Mouse (Mus musculus): ENCODE results near the gene Tgif1. TPM values are rescaled to one million over a fixed set of nuclear protein-coding genes. Genes with fewer than 3 reads are reported as not detected.

The Tgif1 gene
- polyA plus RNA-seq, 1 experiment from 2014 or later = 58.9 TPM

DNA sequence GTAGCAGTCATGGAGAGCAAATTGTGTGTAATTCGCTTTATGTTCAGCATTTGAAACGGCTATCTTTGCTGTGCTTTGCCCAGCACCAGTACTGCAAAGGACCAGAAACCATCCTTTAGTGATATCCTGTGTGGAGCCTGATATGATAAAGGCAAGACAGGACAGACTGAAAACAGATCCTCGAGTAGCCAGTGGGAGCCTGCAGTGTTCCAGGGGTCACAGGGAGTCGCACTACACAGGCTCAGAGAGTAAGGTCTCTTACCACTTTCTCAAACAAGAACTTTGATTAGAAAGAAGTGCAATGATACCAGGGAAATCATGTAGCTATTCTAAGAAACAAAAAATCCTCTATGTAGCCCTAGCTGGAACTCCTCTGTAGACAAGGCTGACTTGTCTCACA lies 58.1 kb downstream of the Tgif1 start:
- Histone ChIP-seq H3K4me1 (peaks cover 10% of the 10 kb centered on the region), H3K36me3 (no peaks in the 10 kb centered on the region), H3K9ac (replicated peaks) (no peak overlapping the region), H3K27ac (replicated peaks) (peak overlapping the region; percentile 76), H3K4me3 (no peak overlapping the region), H3K4me2 (replicated peaks) (no peak overlapping the region), H3K27me3 (no peaks in the 10 kb centered on the region), H3K9me3 (no peaks in the 10 kb centered on the region)
- 78% methylated on average over 4 of the region's 4 CpGs for WGBS
- no peak for ATAC-seq (ENCODE audit: low FRiP score, low read depth)

DNA sequence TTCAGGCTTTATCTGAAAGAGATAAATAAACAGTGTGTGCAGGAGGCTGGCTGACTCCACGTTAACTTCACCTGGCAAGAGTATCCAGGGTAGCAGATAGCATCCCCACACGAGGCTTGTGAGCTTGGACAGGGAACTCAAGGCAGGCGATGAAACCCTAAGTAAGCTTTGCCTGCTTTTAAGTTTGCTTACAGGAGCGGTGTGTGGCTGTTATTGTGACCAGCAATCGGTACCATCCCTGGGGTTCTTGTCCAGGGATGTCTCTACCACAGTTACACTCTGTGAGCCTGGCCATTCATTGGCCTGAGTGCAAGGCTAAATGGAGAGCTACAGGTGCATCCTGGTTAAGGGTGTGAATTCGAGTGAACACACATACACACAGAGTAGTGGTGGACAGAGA lies 58.6 kb downstream of the Tgif1 start:
- WGBS = 52% methylated on average over 6 of the region's 6 CpGs
- Histone ChIP-seq H3K36me3 (no peaks in the 10 kb centered on the region), H3K9ac (replicated peaks) (no peak overlapping the region), H3K27me3 (no peaks in the 10 kb centered on the region), H3K9me3 (no peaks in the 10 kb centered on the region), H3K4me1 (peaks cover 10% of the 10 kb centered on the region), H3K4me2 (replicated peaks) (peak overlapping the region; percentile 23), H3K4me3 (no peak overlapping the region), H3K27ac (replicated peaks) (peak overlapping the region; percentile 76)
- 0 out of 2 replicates have a peak, but pooled peaks have one; percentile 24 for ATAC-seq (ENCODE audit: low FRiP score, low read depth)

DNA sequence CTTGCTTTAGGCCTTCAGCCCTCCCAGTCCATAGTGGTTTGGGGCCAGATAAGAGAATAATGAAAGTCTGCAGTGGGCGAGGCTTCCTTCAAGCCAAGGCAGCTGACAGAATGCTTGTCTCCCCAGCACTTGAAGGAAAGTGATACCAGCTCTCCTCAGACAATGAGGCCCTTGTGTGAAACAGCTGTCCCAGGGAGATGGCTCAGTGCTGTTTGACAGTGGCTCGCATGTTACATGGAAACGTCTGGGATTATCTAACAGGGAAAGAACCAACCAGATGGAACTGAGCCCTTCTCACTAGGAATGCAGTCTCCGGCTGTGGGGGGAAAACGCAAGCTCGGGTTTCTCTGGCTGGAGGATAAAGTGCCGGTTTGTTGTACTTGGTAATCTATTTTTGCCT lies 59.1 kb downstream of the Tgif1 start:
- Histone ChIP-seq H3K9ac (replicated peaks) (no peak overlapping the region), H3K4me3 (no peak overlapping the region)
- WGBS = 4% methylated on average over 7 of the region's 7 CpGs

More for the DNA sequence above, 59.1 kb downstream of the Tgif1 start:
- Histone ChIP-seq H3K4me1 (peaks cover 10% of the 10 kb centered on the region), H3K36me3 (no peaks in the 10 kb centered on the region), H3K4me2 (replicated peaks) (peak overlapping the region; percentile 23), H3K27me3 (no peaks in the 10 kb centered on the region), H3K27ac (replicated peaks) (peak overlapping the region; percentile 76), H3K9me3 (no peaks in the 10 kb centered on the region)
- ATAC-seq (ENCODE audit: low FRiP score, low read depth) = peak; percentile 78

MicroRNA genes within 50 kb of the gene (microRNA counts, 519-probe panel; counts per million panel counts)
- not detected for microRNA mmu-miR-1195

Small RNAs within 50 kb of the gene (microRNA-seq; reads per million reads assigned to microRNA genes)
- gene Mir1195 = not detected

Other genes starting within 250 kb of the Tgif1 start
- gene Myom1, start 149.1 kb upstream of the Tgif1 start, polyA plus RNA-seq (2016; fragmentation: Nextera tagmentation; extraction: Ambion mirVana) = 1.0 and 2.5 TPM in 2 replicates
- 275 and 332 TPM in 2 replicates for gene Myl12a, start 149.3 kb upstream of the Tgif1 start, polyA plus RNA-seq (2016; fragmentation: Nextera tagmentation; extraction: Ambion mirVana)